Mouse (Mus musculus) fibroblast of lung, adult 2 months (primary cell): ENCODE measurements around the gene C130032M10Rik.
"Not testable (repeated sequence)": the region's sequence is repeated elsewhere in the genome, so short reads cannot be mapped to it uniquely, and the experiment has no call there.

Source experiments
- DNase-seq: peaks from one replicate; pipeline ENCODE4 v3.0.0-alpha.2; 2011; ENCODE audit warnings: low read depth

The C130032M10Rik gene

GRCm38 (mm10) chr9:114518812-114519477 lies 3.4 kb downstream of the C130032M10Rik start:
- no peak for DNase-seq

- DNase-seq, result not testable (repeated sequence)
Measured at GRCm38 (mm10) chr9:114520529-114520928, 5.0 kb downstream of the C130032M10Rik start.

- no peak for DNase-seq
Measured at GRCm38 (mm10) chr9:114522041-114522440, 6.5 kb downstream of the C130032M10Rik start.

DNA sequence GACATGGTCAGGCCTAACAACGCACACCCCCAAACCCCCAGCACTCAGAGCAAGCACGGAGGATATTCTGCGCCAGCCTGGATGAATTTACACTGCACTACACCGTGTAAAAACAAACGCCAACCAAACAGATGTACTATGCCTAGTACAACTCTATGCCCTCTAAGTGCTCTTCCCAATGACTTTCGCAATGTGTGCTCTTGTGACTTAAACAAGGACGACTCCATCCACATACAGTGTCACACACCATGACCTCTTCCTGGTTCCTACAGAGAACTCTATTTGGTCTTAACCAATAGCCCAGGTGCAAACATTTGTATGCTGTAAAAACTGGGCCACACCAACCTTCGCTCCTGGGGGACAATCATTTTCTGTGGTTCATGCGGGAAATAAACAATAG lies 7.0 kb downstream of the C130032M10Rik start:
- DNase-seq, result no peak

DNA sequence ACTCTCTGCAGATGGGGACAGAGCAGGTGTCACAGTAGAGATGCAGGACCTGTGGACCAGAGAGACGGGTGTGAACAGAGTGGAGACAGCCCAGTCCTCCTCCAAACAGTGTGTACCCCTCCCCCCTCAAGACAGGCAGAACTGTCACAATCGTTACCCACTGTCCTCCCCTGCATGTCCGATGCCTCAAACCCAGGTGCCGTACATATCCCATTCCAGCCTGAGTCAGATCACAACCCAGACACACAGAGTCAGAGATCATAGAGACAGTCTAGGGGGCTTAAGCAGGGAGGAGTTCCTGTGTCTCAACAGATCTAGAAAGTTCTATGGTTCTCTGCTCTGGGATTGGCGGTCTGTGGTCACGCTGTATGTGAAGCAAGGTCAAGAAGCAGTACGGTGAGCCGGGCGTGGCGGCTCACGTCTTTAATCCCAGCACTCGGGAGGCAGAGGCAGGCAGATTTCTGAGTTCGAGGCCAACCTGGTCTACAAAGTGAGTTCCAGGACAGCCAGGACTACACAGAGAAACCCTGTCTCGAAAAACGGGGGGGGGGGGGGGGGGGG lies 9.7 kb downstream of the C130032M10Rik start:
- no peak for DNase-seq

GRCm38 (mm10) chr9:114525891-114526290 lies 10.4 kb downstream of the C130032M10Rik start:
- no peak for DNase-seq

GRCm38 (mm10) chr9:114526581-114526980 lies 11.1 kb downstream of the C130032M10Rik start:
- no peak for DNase-seq

- no peak for DNase-seq
Measured at GRCm38 (mm10) chr9:114527085-114527484, 11.6 kb downstream of the C130032M10Rik start.

GRCm38 (mm10) chr9:114527992-114528679 lies 12.6 kb downstream of the C130032M10Rik start:
- no peak for DNase-seq

DNA sequence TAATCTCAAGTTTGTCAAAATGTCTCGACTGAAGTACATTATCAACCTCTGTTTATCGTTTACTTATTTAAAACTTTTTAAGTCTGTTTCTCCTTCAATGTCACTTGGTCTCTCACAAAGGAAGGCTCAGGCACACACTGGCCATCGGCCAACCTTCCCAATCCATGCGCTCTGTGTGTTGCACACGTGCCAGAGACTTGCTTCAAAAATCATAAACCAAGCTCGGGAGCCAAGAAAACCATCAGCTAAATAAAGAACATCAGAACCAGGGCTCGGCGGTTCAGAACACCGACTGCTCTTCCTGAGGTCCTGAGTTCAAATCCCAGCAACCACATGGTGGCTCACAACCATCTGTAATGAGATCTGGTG lies 13.2 kb downstream of the C130032M10Rik start:
- no peak for DNase-seq

DNA sequence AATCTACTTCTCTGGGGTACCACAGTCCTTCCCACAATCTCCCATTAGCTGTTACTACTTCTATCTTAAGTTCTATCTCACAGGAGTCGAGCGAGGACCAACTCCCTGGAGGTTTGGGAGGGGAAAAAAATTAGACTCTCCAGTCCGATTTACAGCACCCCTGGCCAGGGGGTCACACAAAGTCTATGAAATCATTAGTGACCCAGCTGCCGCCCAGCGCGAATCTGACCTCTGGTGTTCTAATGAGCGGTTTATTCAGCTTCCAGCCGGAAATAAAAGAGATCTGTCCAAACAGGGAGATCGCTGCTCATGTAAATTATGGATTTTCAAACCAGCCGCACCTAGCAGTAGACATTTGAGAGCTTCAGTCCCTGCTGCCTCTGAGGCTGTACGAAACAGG lies 15.8 kb downstream of the C130032M10Rik start:
- no peak for DNase-seq

DNA sequence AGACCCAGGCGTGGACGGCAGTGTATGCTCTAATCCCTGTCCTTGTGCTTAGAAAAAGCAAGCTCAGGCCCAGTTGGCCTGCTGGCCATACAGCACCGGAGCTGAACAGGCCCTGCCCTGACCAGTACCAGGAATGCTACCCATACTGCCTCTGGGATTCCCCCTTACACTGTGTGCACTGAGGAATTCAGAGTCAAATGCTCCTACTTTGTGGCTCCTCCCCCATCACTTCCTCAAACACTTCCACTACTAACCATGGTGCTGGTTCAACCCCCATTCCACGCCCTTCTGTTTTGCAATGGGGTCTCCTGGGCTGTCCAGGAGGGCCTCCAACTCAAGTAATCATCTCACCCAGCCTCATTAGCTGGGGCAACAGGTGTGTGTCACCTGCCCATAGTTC lies 18.4 kb downstream of the C130032M10Rik start:
- DNase-seq, result no peak

GRCm38 (mm10) chr9:114534747-114535517 lies 19.4 kb downstream of the C130032M10Rik start:
- DNase-seq, result no peak

- no peak for DNase-seq
Measured at GRCm38 (mm10) chr9:114536628-114537027, 21.1 kb downstream of the C130032M10Rik start.

DNA sequence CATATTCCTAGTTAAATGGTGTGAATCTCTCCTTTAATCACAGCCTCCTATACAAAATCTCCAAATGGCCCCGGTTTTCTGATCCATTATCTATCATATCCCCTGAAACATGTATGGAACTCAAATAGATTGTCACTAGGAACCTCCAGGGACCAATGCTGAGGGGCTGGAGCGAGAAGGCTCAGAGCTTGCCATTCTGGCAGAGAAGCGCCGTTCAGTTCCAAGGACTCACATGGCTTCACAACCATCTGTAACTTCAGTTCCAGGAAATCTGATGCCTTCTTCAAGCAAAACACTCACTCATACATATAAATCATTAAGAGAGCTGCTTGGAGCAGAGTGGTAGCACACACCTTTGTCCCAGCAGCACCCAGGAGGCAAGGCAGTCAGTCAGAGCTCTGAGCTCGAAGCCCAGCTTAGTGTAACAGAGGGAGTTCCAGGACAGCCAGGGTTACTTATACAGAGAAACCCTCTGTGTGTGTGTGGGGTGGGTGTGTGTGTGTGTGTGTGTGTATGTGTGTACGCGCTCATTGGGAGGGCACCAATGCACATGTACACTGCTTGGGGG lies 23.6 kb downstream of the C130032M10Rik start:
- DNase-seq, result no peak

DNA sequence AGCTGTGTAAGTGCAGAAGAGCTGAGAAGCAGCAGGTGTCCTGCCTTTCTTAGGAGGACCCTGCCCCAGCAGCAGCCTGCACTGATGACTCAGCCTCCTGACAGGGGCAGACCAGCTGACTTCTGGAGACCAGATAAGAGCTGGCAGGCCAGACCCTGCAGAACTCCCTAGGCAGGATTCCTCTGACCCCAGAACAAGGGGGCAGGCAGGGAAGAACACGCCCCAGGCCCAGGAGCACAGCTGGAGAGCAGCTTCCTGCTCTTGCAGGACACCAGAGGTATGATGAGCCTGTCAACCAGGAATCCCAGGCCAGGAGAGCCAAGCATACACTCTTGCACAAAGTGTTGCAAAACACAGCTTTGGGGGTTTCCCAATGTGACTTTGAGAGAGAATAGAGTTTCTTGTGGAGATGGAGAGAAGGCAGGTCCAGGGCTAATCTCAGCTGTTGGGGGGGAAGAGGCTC lies 25.8 kb downstream of the C130032M10Rik start:
- peak; percentile 23 for DNase-seq

DNA sequence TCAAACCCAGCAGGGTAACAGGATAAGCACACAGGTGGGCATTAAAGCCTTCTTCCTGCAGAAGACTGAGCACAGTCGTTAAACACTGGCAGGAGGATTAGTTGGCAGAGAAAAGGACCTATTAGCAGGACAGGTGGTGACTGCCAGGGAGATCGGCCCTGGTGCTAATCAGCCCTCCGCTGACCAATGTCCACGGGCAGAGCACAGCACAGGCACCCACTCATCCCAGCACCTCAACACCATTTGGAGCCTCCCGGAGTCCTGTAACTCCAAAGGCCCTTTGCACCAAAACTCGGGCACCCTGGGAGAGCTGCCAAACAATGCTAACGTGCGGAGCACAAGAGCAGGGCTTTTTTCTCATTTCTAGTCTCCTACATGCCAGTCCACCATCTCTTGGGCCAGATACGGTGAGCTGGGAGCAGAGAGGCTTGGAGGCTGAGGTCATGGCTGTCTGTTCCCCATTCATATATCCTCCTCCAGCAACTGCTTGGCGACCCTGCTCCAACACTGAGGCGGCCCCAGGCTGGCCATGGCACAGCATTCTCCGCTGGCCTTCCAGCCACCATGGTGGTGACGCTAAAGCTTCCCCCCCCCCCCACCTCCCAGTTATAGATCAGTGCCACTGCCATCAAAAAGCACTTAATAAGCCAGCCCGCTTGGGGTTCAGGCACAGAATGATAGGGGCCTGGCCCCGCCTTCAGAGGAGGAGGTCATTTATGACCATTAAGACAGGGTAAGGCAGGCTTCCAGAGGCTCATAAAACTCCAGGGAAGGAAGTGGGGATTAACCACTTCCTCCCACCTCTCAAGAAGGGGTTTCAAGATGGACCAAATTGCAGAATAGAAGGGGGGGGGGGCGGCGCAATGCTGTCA lies 28.6 kb downstream of the C130032M10Rik start:
- no peak for DNase-seq

- no peak for DNase-seq
Measured at GRCm38 (mm10) chr9:114544754-114545393, 29.4 kb downstream of the C130032M10Rik start.

GRCm38 (mm10) chr9:114546765-114547164 lies 31.3 kb downstream of the C130032M10Rik start:
- no peak for DNase-seq

DNA sequence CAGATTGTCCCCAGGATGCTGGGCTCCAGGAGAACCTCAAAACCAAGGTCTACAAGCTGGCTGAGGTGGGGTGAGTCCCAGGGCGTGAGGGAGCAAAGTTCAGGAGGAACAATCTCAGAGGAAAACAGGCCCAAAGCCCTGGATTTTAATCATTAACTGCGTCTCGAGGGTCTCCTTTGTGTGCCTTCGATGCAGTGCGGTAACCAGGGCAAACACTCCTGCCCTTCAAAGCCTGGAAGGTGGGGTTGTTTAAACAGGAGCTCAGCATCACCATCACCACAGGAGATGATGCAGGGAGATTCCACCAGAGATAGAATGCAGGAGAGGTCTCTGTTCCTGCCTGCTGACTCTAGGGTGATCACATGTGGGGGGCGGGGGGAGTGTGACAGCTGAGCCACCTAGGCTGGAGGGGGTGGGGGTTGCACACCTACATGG lies 32.2 kb downstream of the C130032M10Rik start:
- no peak for DNase-seq

DNA sequence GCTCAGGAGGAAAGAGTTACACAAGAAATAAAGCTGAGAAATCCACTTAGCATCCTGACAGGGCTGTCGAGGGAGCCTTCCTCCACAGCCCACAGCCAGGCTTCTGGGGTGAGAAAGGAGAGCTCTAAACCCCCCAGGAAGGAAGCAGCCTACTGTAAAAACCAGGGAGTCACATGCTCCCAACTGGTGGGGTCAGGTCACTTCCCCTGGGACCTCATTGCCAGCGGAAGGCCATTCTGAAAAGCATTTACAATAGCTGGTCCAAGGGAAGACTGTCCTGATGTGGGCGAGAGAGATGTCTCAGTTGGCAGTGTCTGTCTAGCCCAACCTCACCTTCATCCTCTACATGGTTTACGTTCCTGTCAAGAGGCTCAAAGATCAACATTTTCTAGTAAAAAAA lies 33.0 kb downstream of the C130032M10Rik start:
- DNase-seq, result no peak
